23 mouse cellular contexts compared by ENCODE assay signal in genomic region chr8:54776241-54776640, GRCm38 (mm10).
"Had no signal": no experiment of that assay in that cellular context is flagged by ENCODE, and none has a peak within 500 bp of the region (broad histone marks: within the 10 kb centered on the region; RNA-seq: fewer than 3 reads in every experiment).

No protein-coding gene starts in this region.

- DNase-seq: gastrocnemius, adult 2 months; gastrocnemius, postnatal 10 days; gastrocnemius, postnatal 25 days; heart, adult 18-20 months; heart, postnatal 10 days; heart, postnatal 4 days; layer of hippocampus, adult 9-11 months; layer of hippocampus, postnatal 36 days; left cerebral cortex, postnatal 4 days; lung, adult 18-20 months had no signal

- H3K4me3 ChIP-seq: gastrocnemius, adult 2 months; heart, embryonic 10.5 days; heart, embryonic 12.5 days; hindbrain, embryonic 10.5 days; hindbrain, embryonic 13.5 days; hindbrain, embryonic 15.5 days; limb, embryonic 13.5 days; limb, embryonic 15.5 days; liver, embryonic 12.5 days had no signal

- H3K4me1 ChIP-seq: liver, embryonic 12.5 days had no signal

- H3K27me3 ChIP-seq: heart, embryonic 12.5 days; hindbrain, embryonic 13.5 days; hindbrain, embryonic 15.5 days; liver, embryonic 12.5 days had no signal

- ATAC-seq: forebrain, embryonic 16.5 days; hindbrain, postnatal 0 days; intestine, embryonic 16.5 days; liver, embryonic 12.5 days had no signal

- H3K9me3 ChIP-seq: heart, embryonic 10.5 days; heart, embryonic 12.5 days; hindbrain, embryonic 10.5 days; hindbrain, embryonic 13.5 days; hindbrain, embryonic 15.5 days; limb, embryonic 13.5 days; limb, embryonic 15.5 days; liver, embryonic 12.5 days had no signal

- H3K36me3 ChIP-seq: heart, embryonic 10.5 days; heart, embryonic 12.5 days; hindbrain, embryonic 10.5 days; hindbrain, embryonic 13.5 days; hindbrain, embryonic 15.5 days; limb, embryonic 13.5 days; limb, embryonic 15.5 days; liver, embryonic 12.5 days had no signal

- H3K4me2 ChIP-seq: heart, embryonic 12.5 days; hindbrain, embryonic 13.5 days; hindbrain, embryonic 15.5 days; limb, embryonic 13.5 days; limb, embryonic 15.5 days; liver, embryonic 12.5 days had no signal

- H3K27ac ChIP-seq: gastrocnemius, adult 2 months; heart, embryonic 10.5 days; hindbrain, embryonic 10.5 days; hindbrain, embryonic 13.5 days; hindbrain, embryonic 15.5 days; hindbrain, postnatal 0 days; kidney, postnatal 0 days; limb, embryonic 13.5 days; limb, embryonic 15.5 days; liver, embryonic 12.5 days; liver, embryonic 14.5 days had no signal

- H3K9ac ChIP-seq: heart, embryonic 12.5 days; hindbrain, embryonic 13.5 days; hindbrain, embryonic 15.5 days; limb, embryonic 13.5 days; limb, embryonic 15.5 days; liver, embryonic 12.5 days; liver, embryonic 14.5 days had no signal
